Mouse (Mus musculus): ENCODE results near the gene Cdc42bpg.

Gene Cdc42bpg

DNA sequence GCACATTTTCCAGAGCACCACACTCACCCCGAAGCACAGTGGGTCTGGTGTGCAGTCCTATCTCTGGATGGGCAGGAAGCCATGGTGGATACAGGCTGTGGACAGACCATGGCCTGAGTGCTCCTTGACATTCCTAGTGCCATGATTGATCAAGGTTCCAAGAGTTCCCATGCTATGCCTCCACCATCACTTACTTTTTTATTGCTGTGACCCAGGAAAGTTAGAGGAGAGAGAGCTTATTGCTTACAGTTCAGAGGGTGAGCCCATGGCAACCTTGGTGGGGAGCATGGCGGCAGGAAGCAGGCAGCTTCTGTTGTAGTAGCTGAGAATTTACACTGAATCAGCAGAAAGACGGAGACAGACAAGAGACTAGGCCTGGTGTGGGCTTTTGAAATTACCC, 55.0 kb downstream of the Cdc42bpg start:
- in situ Hi-C loops (cut with MboI; ENCODE audit: low pct_unique_long_range_greater_than_20kb in 1 of 2, low sequenced_read_pairs in 2 of 2, unreplicated experiment in 1 of 2), result no loop called here

DNA sequence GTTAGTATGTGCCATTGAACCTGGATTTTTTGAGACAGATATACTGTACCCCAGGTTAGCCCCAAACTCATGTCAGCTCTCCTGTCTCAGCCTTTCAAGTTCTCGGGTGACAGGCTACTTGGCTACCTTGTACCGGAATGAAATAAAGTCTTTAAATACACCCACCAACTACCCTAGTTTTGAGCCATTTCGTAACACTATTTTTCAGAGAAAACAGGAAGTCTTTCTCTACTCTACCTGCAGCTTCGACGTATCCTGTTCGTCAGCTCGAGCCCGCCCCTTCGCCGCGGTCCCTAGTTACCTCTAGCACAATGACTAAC, 56.8 kb downstream of the Cdc42bpg start:
- in situ Hi-C loops (cut with MboI; ENCODE audit: low pct_unique_long_range_greater_than_20kb in 1 of 2, low sequenced_read_pairs in 2 of 2, unreplicated experiment in 1 of 2), result no loop called here

DNA sequence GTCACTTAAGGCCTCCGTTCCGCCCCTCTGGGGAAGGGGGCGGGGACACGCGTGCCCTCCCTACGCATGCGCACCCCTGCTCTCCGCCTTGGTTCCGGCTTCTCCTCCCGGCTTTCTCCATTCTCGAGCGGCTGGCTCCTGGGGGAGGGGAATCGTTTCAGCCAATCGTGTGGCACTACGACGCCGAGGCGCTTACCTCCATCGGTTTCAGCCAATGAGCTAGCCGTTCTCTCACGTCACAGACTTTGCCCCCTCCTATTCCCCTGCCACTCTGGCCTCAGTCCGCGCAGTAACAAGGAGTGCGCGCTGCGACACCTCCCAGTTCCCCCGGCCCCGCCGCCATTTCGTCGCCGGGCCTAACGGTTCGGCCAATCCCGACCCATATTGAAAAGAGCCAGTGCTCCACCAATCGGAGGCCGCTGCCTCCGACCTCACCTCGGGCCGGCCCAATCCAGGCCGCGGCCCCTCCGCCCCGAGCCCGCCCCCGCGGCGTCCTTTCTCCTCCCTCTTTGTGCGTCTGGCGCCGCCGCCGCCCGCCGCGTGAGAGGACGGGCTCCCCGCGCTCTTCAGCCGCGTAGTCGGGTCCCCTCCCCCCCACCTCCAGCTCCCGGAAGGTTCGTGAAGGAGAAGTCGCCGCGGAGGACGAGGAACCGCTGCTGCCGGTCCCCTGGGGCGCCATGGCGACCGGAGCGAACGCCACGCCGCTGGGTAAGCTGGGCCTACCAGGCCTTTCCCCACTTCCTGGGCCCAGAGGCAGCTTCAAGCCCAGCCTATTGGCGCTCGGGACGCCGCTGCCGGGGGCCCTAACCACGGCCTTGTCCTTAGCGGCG, 57.4 kb downstream of the Cdc42bpg start, which contains the start of gene Sf1:
Gene Sf1 (plus strand): TSS at position 280 of the 830 bp plus-strand sequence.
- in situ Hi-C loops (cut with MboI; ENCODE audit: low pct_unique_long_range_greater_than_20kb in 1 of 2, low sequenced_read_pairs in 2 of 2, unreplicated experiment in 1 of 2), result no loop called here

DNA sequence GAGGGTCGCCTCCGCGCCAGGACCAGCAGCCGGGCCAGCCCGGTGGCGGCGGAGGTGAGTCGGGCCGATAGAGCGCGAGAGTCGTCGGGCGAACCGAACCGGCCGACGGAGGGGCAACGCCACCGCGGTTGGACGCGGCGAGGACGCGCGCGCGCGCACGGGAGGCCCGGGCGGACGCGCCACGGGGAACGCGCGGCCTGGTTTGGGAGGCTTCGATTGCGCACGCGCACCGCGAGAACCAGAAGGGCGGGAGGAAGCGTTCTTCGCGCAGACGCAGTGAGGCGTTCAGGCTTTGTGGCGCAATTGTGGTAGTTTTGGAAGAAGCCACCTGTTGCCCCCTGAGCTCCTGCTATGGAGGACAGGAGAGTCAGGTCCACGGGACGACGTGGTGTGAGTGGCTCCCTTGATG, 58.1 kb downstream of the Cdc42bpg start:
- in situ Hi-C loops (cut with MboI; ENCODE audit: low pct_unique_long_range_greater_than_20kb in 1 of 2, low sequenced_read_pairs in 2 of 2, unreplicated experiment in 1 of 2), result no loop called here

DNA sequence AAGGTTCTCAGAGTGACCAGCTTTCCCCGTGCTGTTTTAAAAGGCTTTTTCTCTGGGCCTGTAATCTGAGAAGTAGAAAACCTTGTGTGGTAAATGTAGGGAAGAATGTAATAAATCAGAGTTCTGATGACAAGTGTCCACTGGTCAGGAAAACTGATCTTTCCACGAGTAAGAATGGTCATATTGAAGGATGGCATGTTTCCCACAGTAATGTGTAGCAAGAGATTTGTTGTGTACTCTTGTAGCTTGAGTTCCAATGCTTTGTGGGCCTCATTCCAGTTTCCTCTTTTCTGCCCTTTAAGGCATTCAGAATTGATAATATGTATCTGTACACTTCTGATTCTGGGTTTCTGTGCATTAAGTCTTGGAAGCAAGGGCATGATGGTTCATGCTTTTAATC, 58.6 kb downstream of the Cdc42bpg start:
- in situ Hi-C loops (cut with MboI; ENCODE audit: low pct_unique_long_range_greater_than_20kb in 1 of 2, low sequenced_read_pairs in 2 of 2, unreplicated experiment in 1 of 2), result no loop called here

DNA sequence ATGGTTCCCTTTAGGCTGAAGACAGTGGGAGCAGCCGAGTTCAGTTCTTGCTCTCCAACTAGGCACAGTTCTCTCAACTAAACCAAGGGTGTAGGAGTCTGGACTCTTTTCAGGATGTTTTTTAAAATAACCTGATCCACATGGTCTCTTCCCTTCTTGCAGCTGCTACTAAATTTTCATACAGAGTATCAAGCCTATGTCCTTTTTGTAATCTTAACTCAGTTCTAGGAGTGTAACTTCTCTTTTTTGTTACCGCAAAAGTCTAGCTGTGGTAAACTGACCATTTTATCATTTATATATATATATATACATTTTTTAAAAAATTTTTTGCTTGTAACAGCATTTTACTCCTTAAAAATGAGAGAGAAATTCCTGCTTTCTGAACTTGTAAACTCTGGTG, 63.9 kb downstream of the Cdc42bpg start:
- in situ Hi-C loops (cut with MboI; ENCODE audit: low pct_unique_long_range_greater_than_20kb in 1 of 2, low sequenced_read_pairs in 2 of 2, unreplicated experiment in 1 of 2), result no loop called here

DNA sequence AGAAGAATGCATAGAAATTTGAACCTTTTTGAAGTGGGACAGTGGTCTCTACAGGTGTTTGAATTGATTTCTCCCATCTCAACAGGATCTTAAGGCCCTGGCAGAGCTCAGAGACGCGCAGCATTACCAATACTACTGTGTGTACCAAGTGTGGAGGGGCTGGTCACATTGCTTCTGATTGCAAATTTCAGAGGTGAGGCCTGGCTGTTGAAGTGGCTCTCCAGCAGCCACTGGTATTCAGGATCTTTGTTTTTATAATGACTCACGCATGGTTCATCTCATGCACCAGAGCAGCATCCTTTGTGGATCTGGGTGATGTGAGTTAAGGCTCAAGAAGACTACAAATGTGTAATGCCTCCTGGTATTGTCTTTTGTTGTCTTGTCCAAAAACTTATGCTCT, 66.2 kb downstream of the Cdc42bpg start:
- in situ Hi-C loops (cut with MboI; ENCODE audit: low pct_unique_long_range_greater_than_20kb in 1 of 2, low sequenced_read_pairs in 2 of 2, unreplicated experiment in 1 of 2), result no loop called here

DNA sequence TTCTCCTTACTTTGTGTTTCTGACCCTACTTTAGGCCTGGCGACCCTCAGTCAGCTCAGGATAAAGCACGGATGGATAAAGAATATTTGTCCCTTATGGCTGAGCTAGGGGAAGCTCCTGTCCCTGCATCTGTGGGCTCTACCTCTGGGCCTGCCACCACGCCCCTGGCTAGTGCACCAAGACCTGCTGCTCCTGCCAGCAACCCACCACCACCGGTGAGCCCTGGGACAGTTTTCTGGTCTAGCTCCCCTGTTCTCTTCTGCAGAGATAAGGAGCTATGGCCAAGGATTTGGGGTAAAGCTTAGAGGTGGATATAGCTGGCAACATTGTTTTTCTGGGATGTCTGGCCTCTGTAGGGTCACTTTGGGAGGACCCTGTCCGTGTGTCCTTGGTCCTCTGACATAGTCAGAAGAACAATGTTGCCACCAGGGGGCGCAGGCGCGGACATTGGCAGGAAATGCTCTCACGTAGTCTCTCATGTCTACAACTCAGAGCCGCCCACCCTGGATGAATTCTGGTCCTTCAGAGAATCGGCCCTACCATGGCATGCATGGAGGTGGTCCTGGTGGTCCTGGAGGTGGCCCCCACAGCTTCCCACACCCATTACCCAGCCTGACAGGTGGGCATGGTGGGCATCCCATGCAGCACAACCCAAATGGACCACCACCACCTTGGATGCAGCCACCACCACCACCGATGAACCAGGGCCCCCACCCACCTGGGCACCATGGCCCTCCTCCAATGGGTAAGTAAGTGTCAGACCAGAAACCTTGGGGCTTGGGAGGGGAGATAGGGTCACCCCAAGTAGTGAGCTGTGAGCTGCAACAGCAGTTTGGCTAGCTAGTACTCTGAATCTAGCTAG, 67.5 kb downstream of the Cdc42bpg start:
- in situ Hi-C loops (cut with MboI; ENCODE audit: low pct_unique_long_range_greater_than_20kb in 1 of 2, low sequenced_read_pairs in 2 of 2, unreplicated experiment in 1 of 2), result no loop called here

DNA sequence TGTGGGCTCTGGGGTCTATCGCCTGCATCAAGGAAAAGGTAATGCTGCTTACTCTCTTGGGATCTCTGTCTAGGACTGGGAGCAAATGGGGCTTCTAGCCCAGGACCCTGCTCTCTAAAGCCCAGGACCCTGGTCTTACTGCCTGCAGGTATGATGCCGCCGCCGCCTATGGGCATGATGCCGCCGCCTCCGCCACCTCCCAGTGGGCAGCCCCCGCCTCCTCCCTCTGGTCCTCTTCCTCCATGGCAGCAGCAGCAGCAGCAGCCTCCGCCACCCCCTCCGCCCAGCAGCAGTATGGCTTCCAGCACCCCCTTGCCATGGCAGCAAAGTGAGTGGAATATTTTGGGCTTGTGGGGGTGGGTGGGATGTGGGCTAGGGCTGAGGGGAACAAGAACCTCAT, 68.3 kb downstream of the Cdc42bpg start:
- in situ Hi-C loops (cut with MboI; ENCODE audit: low pct_unique_long_range_greater_than_20kb in 1 of 2, low sequenced_read_pairs in 2 of 2, unreplicated experiment in 1 of 2), result no loop called here

Data from mouse embryonic stem cell (cell line).